In genomic region chr17:46161179-46161578, GRCm38 (mm10) we compare ENCODE assay signal across 8 mouse cellular contexts. TPM values are rescaled to one million over a fixed set of nuclear protein-coding genes. Genes with fewer than 3 reads are reported as not detected.
DNase-seq lines count a peak whose midpoint lies in the region; ATAC-seq and TF ChIP-seq lines count a peak whose summit lies in the region.

No protein-coding gene starts in this region.

- H3K27ac ChIP-seq in lung, embryonic 14.5 days (ENCODE audit: low read depth): peak overlapping the region; percentile 78; the same call in 1 of the 2 replicates
- peak overlapping the region; percentile 76 for H3K27ac ChIP-seq in hindbrain, embryonic 16.5 days (ENCODE audit: low read depth, low read length)
- peak overlapping the region; percentile 68 for H3K27ac ChIP-seq in midbrain, embryonic 12.5 days (replicated peaks)

- peak overlapping the region; percentile 81 for H3K4me3 ChIP-seq in lung, embryonic 14.5 days (ENCODE audit: low read depth, low read length)
- H3K4me3 ChIP-seq in hindbrain, embryonic 16.5 days (ENCODE audit: low read length): peak overlapping the region; percentile 75
- peak overlapping the region; percentile 83 for H3K4me3 ChIP-seq in midbrain, embryonic 12.5 days

- no peaks in the 10 kb centered on the region for H3K27me3 ChIP-seq in lung, embryonic 14.5 days (ENCODE audit: insufficient read depth, low read length)
- H3K27me3 ChIP-seq in hindbrain, embryonic 16.5 days (replicated peaks; ENCODE audit: control insufficient read depth, insufficient read depth, low read length): no peaks in the 10 kb centered on the region
- no peaks in the 10 kb centered on the region for H3K27me3 ChIP-seq in midbrain, embryonic 12.5 days

- no peak for TF ChIP-seq CTCF in lung, embryonic 14.5 days (IDR thresholded peaks at IDR 0.05; ENCODE audit: low read depth)

- peak overlapping the region; percentile 84 for H3K9ac ChIP-seq in lung, embryonic 14.5 days
- peak overlapping the region; percentile 84 for H3K9ac ChIP-seq in hindbrain, embryonic 16.5 days (ENCODE audit: low read depth, low read length)
- peak overlapping the region; percentile 73 for H3K9ac ChIP-seq in midbrain, embryonic 12.5 days (replicated peaks)

- under 1% methylated on average over 19 of the region's 19 CpGs for WGBS in lung, embryonic 14.5 days
- 0% methylated on average over 18 of the region's 19 CpGs for WGBS in hindbrain, embryonic 16.5 days
- WGBS in midbrain, embryonic 12.5 days: under 1% methylated on average over 19 of the region's 19 CpGs

- DNase-seq in lung, embryonic 14.5 days: peak; percentile 70
- no peak for DNase-seq in lung, postnatal 4 days
- DNase-seq in embryo, embryonic 11 days: peak; percentile 65
- DNase-seq in ovary, postnatal 14 days (ENCODE audit: low spot score): no peak
- DNase-seq in urinary bladder, postnatal 4 days (ENCODE audit: low spot score in 2 of 2): no peak

- peak overlapping the region; percentile 94 for H3K4me2 ChIP-seq in lung, embryonic 14.5 days
- peak overlapping the region; percentile 81 for H3K4me2 ChIP-seq in hindbrain, embryonic 16.5 days (ENCODE audit: low read length)
- peak overlapping the region; percentile 63 for H3K4me2 ChIP-seq in midbrain, embryonic 12.5 days (replicated peaks)

- H3K36me3 ChIP-seq in lung, embryonic 14.5 days (ENCODE audit: insufficient read depth): peaks cover 22% of the 10 kb centered on the region
- H3K36me3 ChIP-seq in hindbrain, embryonic 16.5 days (ENCODE audit: control insufficient read depth, insufficient read depth, low read length): peaks cover 10% of the 10 kb centered on the region; the same call in 1 of the 2 replicates
- H3K36me3 ChIP-seq in midbrain, embryonic 12.5 days: peaks cover 25% of the 10 kb centered on the region

- no peaks in the 10 kb centered on the region for H3K9me3 ChIP-seq in lung, embryonic 14.5 days (ENCODE audit: low read depth, low read length)
- no peaks in the 10 kb centered on the region for H3K9me3 ChIP-seq in hindbrain, embryonic 16.5 days (ENCODE audit: control insufficient read depth, low read length)
- no peaks in the 10 kb centered on the region for H3K9me3 ChIP-seq in midbrain, embryonic 12.5 days

- peaks cover 17% of the 10 kb centered on the region; the same call in 1 of the 2 replicates for H3K4me1 ChIP-seq in lung, embryonic 14.5 days (ENCODE audit: insufficient read depth)
- H3K4me1 ChIP-seq in hindbrain, embryonic 16.5 days (ENCODE audit: control insufficient read depth, insufficient read depth, low read depth, low read length): peaks cover 13% of the 10 kb centered on the region
- H3K4me1 ChIP-seq in midbrain, embryonic 12.5 days: peaks cover 25% of the 10 kb centered on the region

- peak; percentile 17 for ATAC-seq in lung, embryonic 14.5 days (ENCODE audit: insufficient read depth)
- ATAC-seq in hindbrain, embryonic 16.5 days: peak; percentile 43
- ATAC-seq in midbrain, embryonic 12.5 days (ENCODE audit: low FRiP score, low read depth): peak; percentile 42
- no peak for ATAC-seq in monocyte, adult 5-6 weeks (replicated peaks; ENCODE audit: insufficient number of reproducible peaks, low FRiP score, low TSS enrichment, poor library complexity, severe bottlenecking)

RNA-seq across cellular contexts. Expression of gene Gtpbp2, which starts 0.3 kb away (rescaled TPM):
- 32.8 and 37.9 TPM in 2 replicates for polyA plus RNA-seq in lung, embryonic 14.5 days (2014; fragmentation: Nextera tagmentation; extraction: Ambion mirVana)
- 39.6 and 41.0 TPM in 2 replicates for polyA plus RNA-seq in hindbrain, embryonic 16.5 days (2015; fragmentation: Nextera tagmentation; extraction: Ambion mirVana)
- polyA plus RNA-seq in midbrain, embryonic 12.5 days (2016; fragmentation: Nextera tagmentation; extraction: Ambion mirVana): 38.6 and 42.9 TPM in 2 replicates
- 84.1 to 127 TPM (median 93.1 TPM) in 3 replicates for total RNA-seq in monocyte, adult 5-6 weeks (2017)

RNA-seq across cellular contexts. Expression of gene Mad2l1bp, which starts 7.8 kb away (rescaled TPM):
- 41.3 and 46.5 TPM in 2 replicates for polyA plus RNA-seq in lung, embryonic 14.5 days (2014; fragmentation: Nextera tagmentation; extraction: Ambion mirVana)
- polyA plus RNA-seq in hindbrain, embryonic 16.5 days (2015; fragmentation: Nextera tagmentation; extraction: Ambion mirVana): 22.1 and 23.0 TPM in 2 replicates
- polyA plus RNA-seq in midbrain, embryonic 12.5 days (2016; fragmentation: Nextera tagmentation; extraction: Ambion mirVana): 29.3 and 30.4 TPM in 2 replicates
- 4.2 to 10.8 TPM (median 6.1 TPM) in 3 replicates for total RNA-seq in monocyte, adult 5-6 weeks (2017)

RNA-seq across cellular contexts. Expression of gene Rsph9, which starts 17.2 kb away (rescaled TPM):
- 10.4 and 10.9 TPM in 2 replicates for polyA plus RNA-seq in lung, embryonic 14.5 days (2014; fragmentation: Nextera tagmentation; extraction: Ambion mirVana)
- 54.8 and 62.7 TPM in 2 replicates for polyA plus RNA-seq in hindbrain, embryonic 16.5 days (2015; fragmentation: Nextera tagmentation; extraction: Ambion mirVana)
- 15.3 and 17.0 TPM in 2 replicates for polyA plus RNA-seq in midbrain, embryonic 12.5 days (2016; fragmentation: Nextera tagmentation; extraction: Ambion mirVana)
- total RNA-seq in monocyte, adult 5-6 weeks (2017): 1.5 TPM in 1 of 3 replicates, not detected in the others

RNA-seq across cellular contexts. Expression of gene Polh, which starts 41.3 kb away (rescaled TPM):
- 19.6 and 20.5 TPM in 2 replicates for polyA plus RNA-seq in lung, embryonic 14.5 days (2014; fragmentation: Nextera tagmentation; extraction: Ambion mirVana)
- 6.2 and 8.4 TPM in 2 replicates for polyA plus RNA-seq in hindbrain, embryonic 16.5 days (2015; fragmentation: Nextera tagmentation; extraction: Ambion mirVana)
- 12.4 and 13.2 TPM in 2 replicates for polyA plus RNA-seq in midbrain, embryonic 12.5 days (2016; fragmentation: Nextera tagmentation; extraction: Ambion mirVana)
- total RNA-seq in monocyte, adult 5-6 weeks (2017): 7.5 to 15.6 TPM (median 7.7 TPM) in 3 replicates

RNA-seq across cellular contexts. Expression of gene Xpo5, which starts 41.4 kb away (rescaled TPM):
- 52.5 and 57.0 TPM in 2 replicates for polyA plus RNA-seq in lung, embryonic 14.5 days (2014; fragmentation: Nextera tagmentation; extraction: Ambion mirVana)
- polyA plus RNA-seq in hindbrain, embryonic 16.5 days (2015; fragmentation: Nextera tagmentation; extraction: Ambion mirVana): 29.0 and 35.7 TPM in 2 replicates
- polyA plus RNA-seq in midbrain, embryonic 12.5 days (2016; fragmentation: Nextera tagmentation; extraction: Ambion mirVana): 63.1 and 63.2 TPM in 2 replicates
- 20.3 to 29.2 TPM (median 21.2 TPM) in 3 replicates for total RNA-seq in monocyte, adult 5-6 weeks (2017)

Comparison
In these comparisons a context has a peak if more than half of its experiments do, and no peak if none do; other contexts are left out.
1. DNase-seq: peak in lung, embryonic 14.5 days (single experiment) and embryo, embryonic 11 days (single experiment); none in lung, postnatal 4 days (0 of 2), ovary, postnatal 14 days (single experiment) and urinary bladder, postnatal 4 days (0 of 2).
2. Peak in every context shown above with its lines, with median percentiles within 50 percentile points of each other: H3K27ac ChIP-seq, H3K4me2 ChIP-seq, H3K4me3 ChIP-seq and H3K9ac ChIP-seq.